Mouse (Mus musculus): ENCODE data around the gene Ift140. TPM values are rescaled to one million over a fixed set of nuclear protein-coding genes. Genes with fewer than 3 reads are reported as not detected.
A peak's percentile ranks its signal among the peaks of the same experiment; 100 is the strongest.

Gene Ift140
- polyA plus RNA-seq, 2 experiments = 15.3 to 18.5 TPM

- H3K4me1 ChIP-seq (ENCODE audit: control insufficient read depth, insufficient read depth, low read length) = peaks cover 6% of the 10 kb centered on the region
- TF ChIP-seq POLR2A (IDR thresholded peaks at IDR 0.05; ENCODE audit: borderline replicate concordance, extremely low read depth, insufficient read depth, insufficient read length) = no peak
- ATAC-seq (ENCODE audit: low FRiP score, low read depth) (no peak), DNase-seq (ENCODE audit: low spot score) (no peak)
- peaks cover 54% of the 10 kb centered on the region for H3K36me3 ChIP-seq (ENCODE audit: control insufficient read depth, insufficient read depth, low read length)
- H3K27me3 ChIP-seq (ENCODE audit: control insufficient read depth, insufficient read depth, low read length) = no peaks in the 10 kb centered on the region
- H3K27ac ChIP-seq (replicated peaks; ENCODE audit: low read depth, low read length) = no peak overlapping the region
- WGBS = 89% methylated on average over 6 of the region's 6 CpGs
- no peak overlapping the region for H3K4me3 ChIP-seq (replicated peaks; ENCODE audit: low read length)
- no peak overlapping the region for H3K9ac ChIP-seq (ENCODE audit: low read depth, low read length, severe bottlenecking)
- H3K4me2 ChIP-seq (replicated peaks; ENCODE audit: low read depth, low read length, severe bottlenecking) = no peak overlapping the region
- H3K9me3 ChIP-seq (ENCODE audit: control insufficient read depth, low read length) = no peaks in the 10 kb centered on the region
Measured at GRCm38 (mm10) chr17:25110590-25110989, 94.7 kb downstream of the Ift140 start.

- WGBS = 92% methylated on average over 5 of the region's 5 CpGs
- Histone ChIP-seq H3K9ac (ENCODE audit: low read depth, low read length, severe bottlenecking) (no peak overlapping the region), H3K36me3 (ENCODE audit: control insufficient read depth, insufficient read depth, low read length) (peaks cover 48% of the 10 kb centered on the region), H3K27me3 (ENCODE audit: control insufficient read depth, insufficient read depth, low read length) (no peaks in the 10 kb centered on the region), H3K27ac (replicated peaks; ENCODE audit: low read depth, low read length) (no peak overlapping the region), H3K4me2 (replicated peaks; ENCODE audit: low read depth, low read length, severe bottlenecking) (no peak overlapping the region), H3K4me3 (replicated peaks; ENCODE audit: low read length) (no peak overlapping the region), H3K9me3 (ENCODE audit: control insufficient read depth, low read length) (no peaks in the 10 kb centered on the region), H3K4me1 (ENCODE audit: control insufficient read depth, insufficient read depth, low read length) (peaks cover 8% of the 10 kb centered on the region)
- ATAC-seq (ENCODE audit: low FRiP score, low read depth) (no peak), DNase-seq (ENCODE audit: low spot score) (no peak)
- TF ChIP-seq POLR2A (IDR thresholded peaks at IDR 0.05; ENCODE audit: borderline replicate concordance, extremely low read depth, insufficient read depth, insufficient read length) = no peak
Measured at GRCm38 (mm10) chr17:25111220-25111619, 95.3 kb downstream of the Ift140 start.

GRCm38 (mm10) chr17:25111739-25112422, 96.0 kb downstream of the Ift140 start:
- DNase-seq (ENCODE audit: low spot score) = no peak
- Histone ChIP-seq H3K9me3 (ENCODE audit: control insufficient read depth, low read length) (no peaks in the 10 kb centered on the region), H3K4me1 (ENCODE audit: control insufficient read depth, insufficient read depth, low read length) (peaks cover 9% of the 10 kb centered on the region), H3K36me3 (ENCODE audit: control insufficient read depth, insufficient read depth, low read length) (peaks cover 41% of the 10 kb centered on the region), H3K27me3 (ENCODE audit: control insufficient read depth, insufficient read depth, low read length) (no peaks in the 10 kb centered on the region), H3K27ac (replicated peaks; ENCODE audit: low read depth, low read length) (no peak overlapping the region), H3K4me3 (replicated peaks; ENCODE audit: low read length) (no peak overlapping the region), H3K9ac (ENCODE audit: low read depth, low read length, severe bottlenecking) (no peak overlapping the region), H3K4me2 (replicated peaks; ENCODE audit: low read depth, low read length, severe bottlenecking) (no peak overlapping the region)
- WGBS = 81% methylated on average over 8 of the region's 8 CpGs
- ATAC-seq (ENCODE audit: low FRiP score, low read depth) = no peak
- no peak for TF ChIP-seq POLR2A (IDR thresholded peaks at IDR 0.05; ENCODE audit: borderline replicate concordance, extremely low read depth, insufficient read depth, insufficient read length)

GRCm38 (mm10) chr17:25112423-25112810, 96.5 kb downstream of the Ift140 start:
- Histone ChIP-seq H3K9me3 (ENCODE audit: control insufficient read depth, low read length) (no peaks in the 10 kb centered on the region), H3K4me3 (replicated peaks; ENCODE audit: low read length) (no peak overlapping the region), H3K4me1 (ENCODE audit: control insufficient read depth, insufficient read depth, low read length) (peaks cover 9% of the 10 kb centered on the region), H3K27me3 (ENCODE audit: control insufficient read depth, insufficient read depth, low read length) (no peaks in the 10 kb centered on the region), H3K36me3 (ENCODE audit: control insufficient read depth, insufficient read depth, low read length) (peaks cover 36% of the 10 kb centered on the region), H3K9ac (ENCODE audit: low read depth, low read length, severe bottlenecking) (no peak overlapping the region), H3K4me2 (replicated peaks; ENCODE audit: low read depth, low read length, severe bottlenecking) (no peak overlapping the region), H3K27ac (replicated peaks; ENCODE audit: low read depth, low read length) (no peak overlapping the region)
- DNase-seq (ENCODE audit: low spot score) = no peak
- 79% methylated on average over 3 of the region's 3 CpGs for WGBS
- TF ChIP-seq POLR2A (IDR thresholded peaks at IDR 0.05; ENCODE audit: borderline replicate concordance, extremely low read depth, insufficient read depth, insufficient read length) = no peak
- no peak for ATAC-seq (ENCODE audit: low FRiP score, low read depth)

- 10% methylated on average over 23 of the region's 23 CpGs for WGBS
- Histone ChIP-seq H3K9me3 (ENCODE audit: control insufficient read depth, low read length) (no peaks in the 10 kb centered on the region), H3K27ac (replicated peaks; ENCODE audit: low read depth, low read length) (peak overlapping the region; percentile 92), H3K36me3 (ENCODE audit: control insufficient read depth, insufficient read depth, low read length) (peaks cover 16% of the 10 kb centered on the region), H3K4me1 (ENCODE audit: control insufficient read depth, insufficient read depth, low read length) (peaks cover 9% of the 10 kb centered on the region), H3K4me3 (replicated peaks; ENCODE audit: low read length) (peak overlapping the region; percentile 61), H3K9ac (ENCODE audit: low read depth, low read length, severe bottlenecking) (peak overlapping the region; percentile 70), H3K27me3 (ENCODE audit: control insufficient read depth, insufficient read depth, low read length) (no peaks in the 10 kb centered on the region), H3K4me2 (replicated peaks; ENCODE audit: low read depth, low read length, severe bottlenecking) (peak overlapping the region; percentile 98)
- no peak for TF ChIP-seq POLR2A (IDR thresholded peaks at IDR 0.05; ENCODE audit: borderline replicate concordance, extremely low read depth, insufficient read depth, insufficient read length)
- DNase-seq (ENCODE audit: low spot score) (peak; percentile 15), ATAC-seq (ENCODE audit: low FRiP score, low read depth) (peak; percentile 24)
Measured at GRCm38 (mm10) chr17:25114908-25115645, 99.2 kb downstream of the Ift140 start.

Data from limb, embryonic 14.5 days (tissue).